Mouse (Mus musculus) liver (tissue): ENCODE data around the gene Sash1.

ENCODE experiments used
- DNase-seq: peaks from one replicate; pipeline ENCODE4 v3.0.0-alpha.2; 2020; ENCODE audit warnings: mixed read lengths

Sash1 gene

DNA sequence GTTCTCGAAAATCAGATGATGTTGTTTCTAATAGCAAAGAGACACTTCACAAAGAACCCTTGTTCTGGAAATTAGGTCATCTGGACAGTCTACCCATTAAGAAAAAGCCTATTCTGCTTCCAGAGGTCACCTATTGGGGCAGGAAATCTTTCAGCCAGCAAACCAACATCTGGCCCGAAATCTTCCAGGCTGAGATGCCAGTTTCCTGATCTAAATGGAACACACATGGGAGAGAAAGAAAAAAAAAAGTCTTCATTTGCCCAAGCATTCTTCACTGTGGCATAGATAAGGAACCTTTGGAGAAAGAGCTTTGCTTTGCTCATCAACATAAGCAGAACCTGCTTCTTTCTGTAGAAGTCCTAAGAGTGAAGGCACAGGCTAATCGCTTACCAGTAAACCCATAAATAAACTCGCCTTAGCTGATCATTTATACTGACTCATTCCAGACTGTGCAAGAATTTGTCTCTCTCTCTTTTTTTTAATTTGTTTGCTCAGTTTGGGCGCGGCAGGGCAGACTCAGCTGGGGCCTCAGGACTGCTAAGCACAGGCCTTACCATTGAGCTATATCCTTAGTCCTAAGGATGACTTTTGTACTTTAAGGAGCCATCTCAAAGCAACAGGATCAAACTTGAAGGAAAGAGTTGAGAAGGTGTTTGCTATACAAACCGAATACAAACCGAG lies 13.1 kb upstream of the Sash1 start:
- DNase-seq = no peak

- no peak for DNase-seq
Observed at GRCm38 (mm10) chr10:8898099-8898777, 12.4 kb upstream of the Sash1 start.

- DNase-seq = no peak
Observed at GRCm38 (mm10) chr10:8894965-8895515, 9.2 kb upstream of the Sash1 start.

DNA sequence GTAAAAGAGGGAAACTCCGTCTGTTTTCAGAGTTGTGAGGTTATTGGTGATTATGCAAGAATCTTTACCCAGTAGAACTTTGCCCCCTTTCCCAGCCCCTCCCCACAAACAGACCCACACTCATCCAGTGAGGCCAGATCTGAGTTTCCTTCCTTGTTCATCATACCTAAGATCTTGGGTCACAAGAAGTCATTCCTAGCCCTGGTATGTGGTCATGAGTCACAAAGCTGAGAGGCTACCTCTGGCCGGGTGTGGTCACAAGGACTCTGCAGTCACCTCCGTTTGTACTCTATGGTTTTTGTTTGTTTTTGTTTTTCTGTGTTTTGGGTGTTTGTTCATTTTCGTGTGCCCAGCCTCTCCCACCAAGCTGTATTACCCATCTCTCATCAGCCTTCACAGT lies 4.6 kb upstream of the Sash1 start:
- DNase-seq = no peak

GRCm38 (mm10) chr10:8889341-8889740 lies 3.5 kb upstream of the Sash1 start:
- DNase-seq = no peak

GRCm38 (mm10) chr10:8886528-8886854 lies 621 bp upstream of the Sash1 start:
- no peak for DNase-seq

GRCm38 (mm10) chr10:8885201-8885600 lies 669 bp downstream of the Sash1 start:
- no peak for DNase-seq

DNA sequence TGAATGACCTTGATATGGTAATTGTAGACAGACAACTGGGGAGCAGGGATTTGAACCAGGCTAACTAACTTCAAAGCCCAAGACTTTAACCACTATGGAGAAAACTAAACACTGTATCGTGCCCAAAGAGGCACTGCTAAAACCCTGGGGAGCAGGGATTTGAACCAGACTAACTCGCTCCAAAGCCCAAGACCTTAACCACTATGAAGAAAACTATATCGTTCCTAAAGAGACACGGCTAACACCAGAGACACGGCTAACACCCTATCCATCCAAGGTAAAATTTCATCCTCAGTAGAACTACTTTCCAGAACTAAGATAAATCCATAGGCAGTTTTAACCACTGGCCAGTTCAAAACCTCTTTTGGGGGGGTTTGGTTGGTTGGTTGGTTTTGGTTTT lies 1.3 kb downstream of the Sash1 start:
- DNase-seq = no peak

GRCm38 (mm10) chr10:8883686-8884085 lies 2.2 kb downstream of the Sash1 start:
- DNase-seq = peak; percentile 21

DNA sequence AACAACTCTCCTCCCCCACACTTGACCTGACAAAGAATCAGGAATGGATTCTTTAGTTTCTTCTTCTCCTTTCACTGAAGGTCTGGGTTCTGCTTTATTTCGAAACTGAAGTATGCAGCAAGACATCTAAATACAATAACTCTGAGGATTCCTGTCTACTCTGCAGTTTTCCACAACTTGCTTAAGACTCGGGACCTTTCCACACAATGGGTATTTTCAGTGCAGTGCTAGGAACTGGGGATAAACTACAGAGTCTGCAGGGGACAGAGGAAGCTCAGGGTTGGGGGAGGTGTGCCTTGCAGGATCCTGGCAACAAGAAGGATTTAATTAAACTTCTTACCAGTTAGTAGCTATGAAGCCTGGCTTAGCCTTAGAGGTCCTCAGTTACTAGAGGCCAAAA lies 4.1 kb downstream of the Sash1 start:
- no peak for DNase-seq

- no peak for DNase-seq
Observed at GRCm38 (mm10) chr10:8880950-8881675, 4.8 kb downstream of the Sash1 start.

DNA sequence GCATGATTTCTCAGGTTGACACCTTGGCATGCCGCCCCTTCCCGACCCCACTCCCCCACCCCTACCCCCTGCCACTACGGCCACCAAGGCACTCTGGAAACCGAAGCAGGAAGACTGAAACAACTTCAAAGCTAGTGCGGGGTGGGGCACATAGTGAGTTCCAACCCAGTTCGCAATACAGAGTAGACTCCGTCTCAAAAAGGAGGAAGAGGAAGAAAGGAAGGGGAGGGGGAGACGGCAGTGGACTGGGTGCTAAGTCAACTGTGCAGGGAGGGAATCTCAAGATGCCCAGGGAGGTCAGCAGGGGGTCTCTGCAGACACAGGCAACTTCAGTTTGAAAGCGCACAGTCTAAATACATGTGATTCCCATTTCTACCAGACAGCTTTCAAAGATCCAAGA lies 7.0 kb downstream of the Sash1 start:
- DNase-seq = no peak

GRCm38 (mm10) chr10:8878381-8878780 lies 7.5 kb downstream of the Sash1 start:
- DNase-seq = no peak

DNA sequence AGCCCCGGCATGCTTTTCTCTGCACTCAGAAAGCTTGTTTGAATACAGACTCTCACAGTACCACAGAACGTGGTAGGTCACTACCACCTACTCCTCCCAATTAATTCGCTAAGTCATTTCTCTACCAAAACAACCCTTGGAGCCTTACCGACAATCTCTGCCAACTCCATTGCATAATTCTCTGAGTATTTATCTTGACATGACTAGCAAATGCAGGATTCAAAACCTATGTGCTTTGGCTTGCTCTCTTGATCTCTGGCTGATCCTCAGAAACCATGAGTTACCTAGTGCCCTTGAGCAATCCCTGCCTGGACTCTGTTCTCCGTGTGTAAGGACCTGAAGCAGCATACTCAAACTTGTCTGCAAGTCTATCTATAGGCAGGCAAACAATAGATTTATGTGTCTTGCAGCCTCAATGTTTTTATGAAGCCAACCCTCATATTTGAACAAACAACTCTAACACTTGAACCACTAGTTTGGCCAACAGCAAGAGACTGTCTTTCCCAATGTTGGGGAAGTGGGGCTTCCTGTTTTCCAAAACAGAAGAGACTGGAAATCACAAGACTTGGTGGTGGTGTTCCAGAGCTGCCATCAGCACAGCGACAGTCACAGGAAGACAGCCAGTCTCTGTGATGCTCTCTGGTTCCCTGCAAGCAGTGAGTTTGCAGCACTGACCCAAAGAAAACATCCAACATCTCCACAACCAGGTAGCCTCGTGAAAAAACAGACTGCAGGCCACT lies 12.1 kb downstream of the Sash1 start:
- no peak for DNase-seq

DNA sequence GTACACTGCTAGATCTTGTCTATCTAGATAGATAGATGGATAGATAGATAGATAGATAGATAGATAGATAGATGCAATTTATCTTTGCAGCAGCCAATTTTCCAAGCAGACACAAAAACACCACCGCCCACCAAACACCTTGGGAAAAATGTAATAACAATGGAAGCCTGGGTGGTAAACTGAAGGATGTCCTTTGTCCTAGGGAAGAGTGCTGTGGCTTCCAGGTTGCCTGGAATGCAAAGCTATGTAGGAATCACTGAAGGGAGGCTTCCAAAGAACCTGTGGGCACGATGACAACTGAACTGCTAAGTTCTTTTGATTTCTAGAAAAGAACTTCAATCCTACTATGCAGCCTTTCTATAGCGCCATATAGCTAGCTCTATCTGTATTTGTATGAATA lies 13.1 kb downstream of the Sash1 start:
- DNase-seq = no peak

- DNase-seq = no peak
Observed at GRCm38 (mm10) chr10:8871935-8872334, 13.9 kb downstream of the Sash1 start.

DNA sequence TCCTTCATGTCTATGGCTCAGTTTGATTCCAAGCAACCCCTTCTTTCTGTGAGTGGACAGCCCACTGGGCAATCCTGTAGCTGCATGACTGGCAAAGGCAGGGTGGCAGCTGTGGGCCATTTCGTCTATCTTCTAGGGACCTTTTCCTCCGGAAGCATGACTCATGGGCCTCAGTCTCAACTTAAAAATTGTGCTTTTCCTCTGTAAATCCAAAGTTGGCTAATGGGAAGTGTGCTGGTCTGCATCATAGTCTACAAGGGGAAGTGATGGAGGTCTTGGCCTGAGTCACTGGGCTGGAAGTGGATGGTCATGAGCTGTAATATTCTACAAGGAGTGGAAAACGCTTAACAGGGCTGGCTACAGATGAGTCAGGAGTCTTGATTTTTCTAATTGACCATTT lies 15.5 kb downstream of the Sash1 start:
- DNase-seq = no peak

GRCm38 (mm10) chr10:8866062-8866642 lies 19.7 kb downstream of the Sash1 start:
- DNase-seq = peak; percentile 17

DNA sequence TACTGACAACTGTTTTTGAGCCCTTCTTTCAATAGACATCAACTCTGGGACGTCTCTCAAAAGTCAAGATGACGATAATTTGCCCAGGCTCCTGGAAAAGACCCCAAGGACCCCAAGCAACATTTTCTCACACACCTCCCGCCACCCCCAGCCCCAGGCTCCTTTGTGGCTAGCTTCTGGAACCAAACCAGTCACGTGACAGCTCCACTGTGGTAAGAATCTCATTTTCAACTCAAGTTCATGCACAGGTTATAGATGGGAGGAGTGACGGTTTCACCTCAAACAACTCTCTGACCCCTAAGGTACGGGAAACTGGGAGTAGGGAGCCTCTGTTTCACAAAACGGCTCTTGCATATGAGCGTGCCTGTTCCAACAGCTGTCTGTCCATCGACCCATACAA lies 25.2 kb downstream of the Sash1 start:
- DNase-seq = no peak

- DNase-seq = no peak
Observed at GRCm38 (mm10) chr10:8858718-8859117, 27.2 kb downstream of the Sash1 start.

- DNase-seq = no peak
Observed at GRCm38 (mm10) chr10:8856942-8857341, 28.9 kb downstream of the Sash1 start.

DNA sequence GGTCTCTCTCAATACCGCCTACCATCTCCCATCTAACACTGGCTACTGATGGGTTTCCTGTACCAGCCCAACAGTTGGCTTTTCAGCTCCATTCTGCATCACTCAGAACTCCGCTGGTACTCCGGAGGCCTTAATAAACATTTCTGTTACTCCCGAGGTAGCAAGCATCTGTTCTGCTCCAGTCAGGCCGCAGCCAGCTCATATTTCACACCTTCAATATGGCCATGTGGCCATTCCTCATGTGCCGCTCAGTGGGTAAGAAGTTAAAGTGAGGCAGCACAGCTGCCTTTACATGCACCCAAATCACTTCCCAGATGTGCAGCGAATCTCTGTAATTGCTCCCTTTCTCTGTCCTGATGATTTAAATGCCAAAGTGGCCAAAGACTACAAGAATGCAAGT lies 32.5 kb downstream of the Sash1 start:
- no peak for DNase-seq

DNA sequence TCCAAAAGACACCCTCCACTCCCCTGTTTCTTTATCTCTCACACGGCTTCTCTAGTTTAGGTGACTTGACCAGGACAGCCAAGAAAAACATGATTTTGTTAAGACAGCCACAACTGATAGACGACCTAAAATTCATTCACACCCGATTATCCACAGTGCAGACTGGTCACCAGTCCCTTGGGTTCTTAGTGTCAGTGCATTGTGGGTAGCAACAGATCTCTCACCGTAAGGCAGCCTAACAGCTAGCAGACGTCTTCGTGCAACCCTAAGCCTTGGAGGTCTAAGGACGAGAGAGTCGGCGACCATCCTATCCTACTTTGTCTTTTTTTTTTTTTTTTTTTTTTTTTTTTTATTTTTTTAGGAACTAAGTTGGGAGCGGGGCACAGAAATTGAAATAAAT lies 34.2 kb downstream of the Sash1 start:
- no peak for DNase-seq
